Mouse (Mus musculus) heart, adult 2 months (tissue): Measurements from ENCODE around the gene Tspan1.
A peak's percentile ranks its signal among the peaks of the same experiment; 100 is the strongest.

Experiments
- CTCF ChIP-seq: fragments of 200-600 bp; IDR thresholded peaks from 2 replicates; pipeline ENCODE4 v1.8.1; 2022; ENCODE audit warnings: antibody characterized with exemption, mild to moderate bottlenecking, moderate library complexity
- POLR2A ChIP-seq: fragments of 200-500 bp; IDR thresholded peaks from 2 replicates; pipeline ENCODE4 v1.6.1; 2011; ENCODE audit warnings: mild to moderate bottlenecking, low read depth, low read length, control low read depth; ENCODE audit not compliant: insufficient read depth

DNA sequence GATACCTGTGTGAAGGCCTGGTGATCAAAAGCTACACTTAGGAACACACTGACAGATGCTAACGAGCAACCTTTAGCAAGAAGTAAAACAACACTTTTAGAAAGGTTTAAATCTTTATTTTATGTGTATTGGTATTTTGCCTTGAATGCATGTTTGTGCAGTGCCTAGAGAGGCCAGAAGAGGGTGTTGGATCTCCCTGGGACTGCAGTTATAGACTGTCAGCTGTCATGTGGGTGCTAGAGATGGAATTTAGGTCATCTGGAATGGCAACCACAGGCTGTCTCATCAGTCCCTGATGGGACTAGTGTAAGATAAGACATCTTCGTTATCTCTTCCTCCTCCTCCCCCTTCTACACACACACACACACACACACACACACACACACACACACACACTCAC lies 31.0 kb upstream of the Tspan1 start:
- TF ChIP-seq POLR2A, result no peak
- peak; percentile 56 for TF ChIP-seq CTCF
